Mouse (Mus musculus) liver, embryonic 18 days (tissue): Measurements from ENCODE around the gene Pgs1. TPM values are rescaled to one million over a fixed set of nuclear protein-coding genes. Genes with fewer than 3 reads are reported as not detected.

Source experiments
- polyA plus RNA-seq: library from polyadenylated mRNA; depleted of rRNA; stranded (reverse); fragments of >200 nt; gene quantifications from 2 replicates; pipeline ENCODE4 v1.2.3, GENCODE M21; 2012; rRNA removed

The Pgs1 gene
- polyA plus RNA-seq: 10.9 and 11.3 TPM in 2 replicates

DNA sequence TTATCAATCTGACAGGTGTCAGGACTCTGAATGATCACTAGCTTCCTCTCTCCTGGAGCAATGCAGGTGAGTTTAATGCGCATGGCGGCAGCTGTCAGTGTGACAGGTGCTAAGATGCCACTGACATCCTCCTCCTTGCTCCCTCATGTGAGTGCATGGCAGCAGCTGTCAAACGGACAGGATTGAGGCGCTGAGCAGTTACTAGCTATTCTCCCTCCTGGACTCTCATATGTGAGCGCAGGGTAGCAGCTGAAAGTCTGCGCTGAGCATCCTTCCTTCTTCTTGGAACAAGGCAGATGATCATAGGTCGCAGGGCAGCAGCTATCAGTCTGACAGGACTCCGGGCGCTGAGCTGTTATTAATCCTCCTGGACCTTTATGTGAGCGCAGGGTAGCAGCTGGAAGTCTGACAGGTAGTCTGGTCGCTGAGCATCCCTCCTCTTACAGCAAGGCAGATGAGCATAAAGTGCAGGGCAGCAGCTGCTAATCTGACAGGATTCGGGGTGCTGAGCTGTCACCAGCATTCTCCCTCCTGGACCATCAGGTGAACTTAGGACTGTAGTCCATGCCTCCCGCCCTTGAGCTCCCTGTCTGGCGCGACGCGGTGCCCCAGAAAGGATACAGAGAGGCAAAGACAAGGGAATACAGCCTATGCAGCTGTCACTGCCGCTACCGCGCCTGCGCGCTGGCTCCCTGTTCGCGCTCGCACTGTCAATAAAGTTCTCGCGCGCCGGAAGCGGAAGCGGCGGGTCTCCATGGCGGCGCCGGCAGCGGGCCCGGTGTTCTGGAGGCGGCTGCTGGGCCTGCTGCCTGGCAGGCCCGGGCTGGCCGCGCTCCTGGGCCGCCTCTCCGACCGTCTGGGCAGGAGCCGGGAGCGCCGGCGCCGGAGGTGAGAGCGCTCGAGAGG, at the start of gene Pgs1:
TSS of gene Pgs1 (plus strand) at position 167 of the 906 bp plus-strand sequence.

GRCm38 (mm10) chr11:117969945-117970872, 15.9 kb upstream of the Pgs1 start, which contains the start of gene Socs3:
Gene Socs3, minus strand, starts transcription at chr11:117970047.

Other genes starting within 250 kb of the Pgs1 start
- 10.3 and 12.3 TPM in 2 replicates for gene Tmc8, start 204.2 kb upstream of the Pgs1 start, polyA plus RNA-seq
- gene Tmc6, start 204.1 kb upstream of the Pgs1 start, polyA plus RNA-seq: 21.8 and 23.0 TPM in 2 replicates
- 33.7 and 42.6 TPM in 2 replicates for gene 6030468B19Rik, start 188.6 kb upstream of the Pgs1 start, polyA plus RNA-seq
- gene Gm20708, start 176.6 kb upstream of the Pgs1 start, polyA plus RNA-seq: 0.11 and 0.16 TPM in 2 replicates
- gene Syngr2, start 176.6 kb upstream of the Pgs1 start, polyA plus RNA-seq: 38.8 and 42.8 TPM in 2 replicates
- 22.7 and 23.1 TPM in 2 replicates for gene Afmid, start 160.4 kb upstream of the Pgs1 start, polyA plus RNA-seq
- 83.7 and 85.5 TPM in 2 replicates for gene Tk1, start 160.2 kb upstream of the Pgs1 start, polyA plus RNA-seq
- 88.8 and 90.2 TPM in 2 replicates for gene Birc5, start 137.0 kb upstream of the Pgs1 start, polyA plus RNA-seq
- 0.01 and 0.02 TPM in 2 replicates for gene Tmem235, start 125.5 kb upstream of the Pgs1 start, polyA plus RNA-seq
- gene Tha1, start 112.8 kb upstream of the Pgs1 start, polyA plus RNA-seq: 3.7 and 4.0 TPM in 2 replicates
- 7.3 and 7.5 TPM in 2 replicates for gene Socs3, start 16.2 kb upstream of the Pgs1 start, polyA plus RNA-seq
- gene Dnah17, start 144.3 kb downstream of the Pgs1 start, polyA plus RNA-seq: 1.7 and 3.0 TPM in 2 replicates